Mouse (Mus musculus) lung, embryonic 14.5 days (tissue): ENCODE results near the gene Wnt16. TPM values are rescaled to one million over a fixed set of nuclear protein-coding genes. Genes with fewer than 3 reads are reported as not detected.

Source experiments
- ATAC-seq: fragments of 200-750 bp; cut with Nextera tagmentation; 2 replicates; pipeline ENCODE4 v1.8.0; 2017; ENCODE audit warnings: mild to moderate bottlenecking, moderate TSS enrichment, moderate library complexity; ENCODE audit not compliant: insufficient read depth
- DNase-seq: peaks from one replicate; pipeline ENCODE4 v3.0.0-alpha.2; 2015
- H3K27ac ChIP-seq: fragments of 300-500 bp; sonication (generic); 2 replicates; pipeline ENCODE4 v1.5.1; 2014; ENCODE audit warnings: low read depth, mild to moderate bottlenecking, moderate library complexity
- H3K27me3 ChIP-seq: fragments of 300-500 bp; sonication (generic); 2 replicates; pipeline ENCODE4 v1.6.1; 2014; ENCODE audit warnings: low read length, control low read depth; ENCODE audit not compliant: insufficient read depth
- H3K36me3 ChIP-seq: fragments of 300-500 bp; sonication (generic); 2 replicates; pipeline ENCODE4 v1.6.1; 2014; ENCODE audit warnings: control low read depth; ENCODE audit not compliant: insufficient read depth
- H3K4me1 ChIP-seq: fragments of 300-500 bp; sonication (generic); 2 replicates; pipeline ENCODE4 v1.6.1; 2014; ENCODE audit warnings: antibody characterized with exemption, control low read depth; ENCODE audit not compliant: insufficient read depth
- H3K4me2 ChIP-seq: fragments of 300-500 bp; sonication (generic); 2 replicates; pipeline ENCODE4 v1.6.1; 2014; ENCODE audit warnings: mild to moderate bottlenecking
- H3K4me3 ChIP-seq: fragments of 300-500 bp; sonication (generic); 2 replicates; pipeline ENCODE4 v1.5.1; 2014; ENCODE audit warnings: low read depth, low read length
- H3K9ac ChIP-seq: fragments of 300-500 bp; sonication (generic); 2 replicates; pipeline ENCODE4 v1.6.1; 2014
- H3K9me3 ChIP-seq: fragments of 300-500 bp; sonication (generic); 2 replicates; pipeline ENCODE4 v1.6.1; 2016; ENCODE audit warnings: low read depth, low read length, control low read depth
- CTCF ChIP-seq: IDR thresholded peaks from 2 replicates; pipeline ENCODE4 v1.5.1; 2016; ENCODE audit warnings: antibody characterized with exemption, low read depth
- WGBS: fragments of 180-500 bp; shearing (Covaris S2); extraction: QIAGEN DNeasy Blood & Tissue Kit; methylation state at CpG from one replicate; pipeline ENCODE4 v1.1.7; 2014; 5-methylcytosine and 5-hydroxymethylcytosine counted together
- polyA plus RNA-seq: library from polyadenylated mRNA; unstranded; fragments of >200 nt; fragmentation: Nextera tagmentation; extraction: Ambion mirVana; gene quantifications from 2 replicates; pipeline ENCODE4 v1.2.1, GENCODE M21; 2014

The Wnt16 gene
- polyA plus RNA-seq, 1 experiment from 2014 or later, result not detected

GRCm38 (mm10) chr6:22325364-22326072, 37.5 kb downstream of the Wnt16 start:
- peak; percentile 90 for TF ChIP-seq CTCF
- Histone ChIP-seq H3K9me3 (no peaks in the 10 kb centered on the region), H3K9ac (no peak overlapping the region), H3K36me3 (peaks cover 38% of the 10 kb centered on the region), H3K4me2 (no peak overlapping the region), H3K27ac (no peak overlapping the region), H3K4me3 (no peak overlapping the region), H3K4me1 (no peaks in the 10 kb centered on the region), H3K27me3 (no peaks in the 10 kb centered on the region)
- WGBS, result 56% methylated on average over 13 of the region's 13 CpGs
- DNase-seq, result peak; percentile 88
- peak; percentile 27; the same call in 1 of the 2 replicates for ATAC-seq

- DNase-seq, result no peak
- Histone ChIP-seq H3K9ac (no peak overlapping the region), H3K4me3 (no peak overlapping the region), H3K4me2 (no peak overlapping the region), H3K36me3 (peaks cover 31% of the 10 kb centered on the region), H3K27me3 (no peaks in the 10 kb centered on the region), H3K9me3 (no peaks in the 10 kb centered on the region), H3K4me1 (no peaks in the 10 kb centered on the region), H3K27ac (no peak overlapping the region)
- TF ChIP-seq CTCF, result no peak
- 75% methylated on average over 4 of the region's 4 CpGs for WGBS
- ATAC-seq, result no peak
Measured at GRCm38 (mm10) chr6:22326289-22326688, 38.3 kb downstream of the Wnt16 start.

- Histone ChIP-seq H3K4me1 (no peaks in the 10 kb centered on the region), H3K4me2 (no peak overlapping the region), H3K36me3 (peaks cover 24% of the 10 kb centered on the region), H3K9me3 (no peaks in the 10 kb centered on the region), H3K9ac (no peak overlapping the region), H3K27ac (no peak overlapping the region), H3K4me3 (no peak overlapping the region), H3K27me3 (no peaks in the 10 kb centered on the region)
- no peak for TF ChIP-seq CTCF
- ATAC-seq (0 out of 2 replicates have a peak, but pooled peaks have one; percentile 54), DNase-seq (peak; percentile 37)
- 47% methylated on average over 4 of the region's 4 CpGs for WGBS
Measured at GRCm38 (mm10) chr6:22327091-22327490, 39.1 kb downstream of the Wnt16 start.

GRCm38 (mm10) chr6:22327931-22328330, 39.9 kb downstream of the Wnt16 start:
- Histone ChIP-seq H3K36me3 (peaks cover 24% of the 10 kb centered on the region), H3K4me3 (no peak overlapping the region), H3K27me3 (no peaks in the 10 kb centered on the region), H3K9me3 (no peaks in the 10 kb centered on the region), H3K4me1 (no peaks in the 10 kb centered on the region), H3K9ac (no peak overlapping the region), H3K27ac (no peak overlapping the region), H3K4me2 (no peak overlapping the region)
- TF ChIP-seq CTCF, result no peak
- DNase-seq (no peak), ATAC-seq (0 out of 2 replicates have a peak, but pooled peaks have one; percentile 19)
- WGBS, result 46% methylated on average over 8 of the region's 8 CpGs

- ATAC-seq (no peak), DNase-seq (peak; percentile 53)
- WGBS, result 74% methylated on average over 13 of the region's 13 CpGs
Measured at GRCm38 (mm10) chr6:22330169-22330960, 42.3 kb downstream of the Wnt16 start.

GRCm38 (mm10) chr6:22332548-22332947, 44.5 kb downstream of the Wnt16 start:
- no peak for DNase-seq
- TF ChIP-seq CTCF, result no peak
- 88% methylated on average over 2 of the region's 2 CpGs for WGBS

More at GRCm38 (mm10) chr6:22330169-22330960, 42.3 kb downstream of the Wnt16 start:
- TF ChIP-seq CTCF, result no peak
- no peak overlapping the region for H3K4me2 ChIP-seq
- H3K9me3 ChIP-seq, result no peaks in the 10 kb centered on the region
- H3K36me3 ChIP-seq, result peaks cover 16% of the 10 kb centered on the region
- H3K4me3 ChIP-seq, result no peak overlapping the region
- H3K9ac ChIP-seq, result no peak overlapping the region
- no peak overlapping the region for H3K27ac ChIP-seq
- H3K4me1 ChIP-seq, result no peaks in the 10 kb centered on the region
- H3K27me3 ChIP-seq, result no peaks in the 10 kb centered on the region

More at GRCm38 (mm10) chr6:22332548-22332947, 44.5 kb downstream of the Wnt16 start:
- no peak overlapping the region for H3K4me3 ChIP-seq
- no peaks in the 10 kb centered on the region for H3K27me3 ChIP-seq
- H3K4me1 ChIP-seq, result no peaks in the 10 kb centered on the region
- H3K36me3 ChIP-seq, result peaks cover 13% of the 10 kb centered on the region
- no peak overlapping the region for H3K9ac ChIP-seq
- no peak for ATAC-seq
- H3K4me2 ChIP-seq, result no peak overlapping the region
- no peaks in the 10 kb centered on the region for H3K9me3 ChIP-seq
- H3K27ac ChIP-seq, result no peak overlapping the region
